11 mouse cellular contexts compared by ENCODE assay signal in genomic region chr6:120145439-120145838, GRCm38 (mm10). TPM values are rescaled to one million over a fixed set of nuclear protein-coding genes. Genes with fewer than 3 reads are reported as not detected.
A peak's percentile ranks its signal among the peaks of the same experiment; 100 is the strongest.
DNase-seq lines count a peak whose midpoint lies in the region; ATAC-seq and TF ChIP-seq lines count a peak whose summit lies in the region.
"Had no signal": no experiment of that assay in that cellular context is flagged by ENCODE, and none has a peak within 500 bp of the region (broad histone marks: within the 10 kb centered on the region; RNA-seq: fewer than 3 reads in every experiment).

No protein-coding gene starts in this region.

- H3K9ac ChIP-seq in kidney, embryonic 15.5 days: no peak overlapping the region
- no peak overlapping the region for H3K9ac ChIP-seq in heart, postnatal 0 days (replicated peaks; ENCODE audit: low read depth, low read length)
- H3K9ac ChIP-seq: midbrain, embryonic 12.5 days had no signal

- TF ChIP-seq POLR2A in bone marrow macrophage, adult 2 months (IDR thresholded peaks at IDR 0.05; ENCODE audit: borderline replicate concordance, low read depth, low read length): no peak
- no peak for TF ChIP-seq POLR2A in thymus, adult 2 months (IDR thresholded peaks at IDR 0.05; ENCODE audit: control insufficient read depth, extremely low read depth, insufficient read depth, low read length, poor library complexity)

- no peak for TF ChIP-seq CTCF in bone marrow macrophage, adult 2 months (IDR thresholded peaks at IDR 0.05; ENCODE audit: low read depth, low read length)
- TF ChIP-seq CTCF in heart, postnatal 0 days (IDR thresholded peaks at IDR 0.05; ENCODE audit: low read depth): no peak
- TF ChIP-seq CTCF in thymus, adult 2 months (IDR thresholded peaks at IDR 0.05; ENCODE audit: borderline replicate concordance, control insufficient read depth, extremely low read depth, insufficient read depth, low read length, poor library complexity): no peak

- no peak; the same call in 1 of the 2 replicates for TF ChIP-seq EP300 in heart, postnatal 0 days (IDR thresholded peaks at IDR 0.05; ENCODE audit: low read depth)

- H3K27me3 ChIP-seq in kidney, embryonic 15.5 days: no peaks in the 10 kb centered on the region
- H3K27me3 ChIP-seq in heart, postnatal 0 days (ENCODE audit: control insufficient read depth, insufficient read depth, low read length): no peaks in the 10 kb centered on the region
- no peaks in the 10 kb centered on the region for H3K27me3 ChIP-seq in thymus, adult 2 months (ENCODE audit: control insufficient read depth, insufficient read depth, low read length)
- H3K27me3 ChIP-seq in midbrain, embryonic 10.5 days (ENCODE audit: low read depth, poor library complexity, severe bottlenecking): no peaks in the 10 kb centered on the region
- H3K27me3 ChIP-seq: midbrain, embryonic 12.5 days had no signal

- no peak overlapping the region for H3K27ac ChIP-seq in kidney, embryonic 15.5 days
- peak overlapping the region; percentile 37 for H3K27ac ChIP-seq in bone marrow macrophage, adult 2 months (ENCODE audit: insufficient read depth, low read depth, low read length)
- H3K27ac ChIP-seq in heart, postnatal 0 days (ENCODE audit: low read depth): peak overlapping the region; percentile 77
- H3K27ac ChIP-seq in thymus, adult 2 months (ENCODE audit: control insufficient read depth, insufficient read depth, low read length): no peak overlapping the region
- H3K27ac ChIP-seq in midbrain, embryonic 10.5 days (replicated peaks): no peak overlapping the region
- H3K27ac ChIP-seq: midbrain, embryonic 12.5 days had no signal

- peak; percentile 34 for DNase-seq in kidney, adult 18-20 months
- peak; percentile 65 for DNase-seq in heart, postnatal 0 days (ENCODE audit: low spot score)
- DNase-seq in thymus, adult 2 months: no peak
- no peak for DNase-seq in midbrain, embryonic 10.5 days (ENCODE audit: low spot score)
- DNase-seq: left cerebral cortex, postnatal 4 days had no signal

- H3K4me2 ChIP-seq in kidney, embryonic 15.5 days: no peak overlapping the region
- H3K4me2 ChIP-seq in heart, postnatal 0 days (ENCODE audit: low read depth, low read length): no peak overlapping the region
- H3K4me2 ChIP-seq: midbrain, embryonic 12.5 days had no signal

- no peaks in the 10 kb centered on the region for H3K36me3 ChIP-seq in kidney, embryonic 15.5 days
- H3K36me3 ChIP-seq in heart, postnatal 0 days (replicated peaks; ENCODE audit: control insufficient read depth, insufficient read depth, low read length): no peaks in the 10 kb centered on the region
- no peaks in the 10 kb centered on the region for H3K36me3 ChIP-seq in thymus, adult 2 months (ENCODE audit: control insufficient read depth, insufficient read depth, low read length)
- no peaks in the 10 kb centered on the region for H3K36me3 ChIP-seq in midbrain, embryonic 10.5 days
- H3K36me3 ChIP-seq: midbrain, embryonic 12.5 days had no signal

- no peak overlapping the region for H3K4me3 ChIP-seq in kidney, embryonic 15.5 days (replicated peaks)
- H3K4me3 ChIP-seq in bone marrow macrophage, adult 2 months (ENCODE audit: insufficient read depth, low read length): no peak overlapping the region
- H3K4me3 ChIP-seq in heart, postnatal 0 days (ENCODE audit: low read depth, low read length): no peak overlapping the region
- H3K4me3 ChIP-seq in thymus, adult 2 months (ENCODE audit: control insufficient read depth, insufficient read depth, low read length): no peak overlapping the region
- H3K4me3 ChIP-seq in midbrain, embryonic 10.5 days: no peak overlapping the region
- H3K4me3 ChIP-seq: midbrain, embryonic 12.5 days had no signal

- ATAC-seq in kidney, embryonic 15.5 days (replicated peaks; ENCODE audit: low FRiP score): no peak
- ATAC-seq in heart, postnatal 0 days (ENCODE audit: insufficient read depth, low read depth): peak; percentile 30; the same call in 1 of the 2 replicates
- ATAC-seq in megakaryocyte progenitor cell, adult 5-6 weeks (replicated peaks; ENCODE audit: poor library complexity): peak; percentile 38
- ATAC-seq: intestine, embryonic 16.5 days had no signal

- no peaks in the 10 kb centered on the region for H3K4me1 ChIP-seq in kidney, embryonic 15.5 days
- H3K4me1 ChIP-seq in bone marrow macrophage, adult 2 months (ENCODE audit: control insufficient read depth, insufficient read depth, low read length): peaks cover 31% of the 10 kb centered on the region
- H3K4me1 ChIP-seq in heart, postnatal 0 days (ENCODE audit: control insufficient read depth, insufficient read depth): peaks cover 44% of the 10 kb centered on the region
- peaks cover 18% of the 10 kb centered on the region for H3K4me1 ChIP-seq in thymus, adult 2 months (replicated peaks; ENCODE audit: control insufficient read depth, insufficient read depth, low read length)
- peaks cover 13% of the 10 kb centered on the region; the same call in 1 of the 2 replicates for H3K4me1 ChIP-seq in midbrain, embryonic 10.5 days
- H3K4me1 ChIP-seq: midbrain, embryonic 12.5 days had no signal

- H3K9me3 ChIP-seq in kidney, embryonic 15.5 days (replicated peaks): no peaks in the 10 kb centered on the region
- no peaks in the 10 kb centered on the region for H3K9me3 ChIP-seq in heart, postnatal 0 days (replicated peaks; ENCODE audit: control insufficient read depth, low read length)
- H3K9me3 ChIP-seq in midbrain, embryonic 10.5 days (replicated peaks): no peaks in the 10 kb centered on the region
- H3K9me3 ChIP-seq: midbrain, embryonic 12.5 days had no signal

- WGBS in kidney, embryonic 15.5 days: 62% methylated on average over 1 of the region's 1 CpGs
- 60% methylated on average over 1 of the region's 1 CpGs for WGBS in heart, postnatal 0 days
- WGBS in thymus, adult 2 months: 91% methylated on average over 1 of the region's 1 CpGs
- WGBS in midbrain, embryonic 10.5 days: 91% methylated on average over 1 of the region's 1 CpGs

RNA-seq across cellular contexts. Expression of gene Ninj2, which starts 52.3 kb away (rescaled TPM):
- polyA plus RNA-seq in kidney, embryonic 15.5 days (2015; fragmentation: Nextera tagmentation; extraction: Ambion mirVana): not detected in 2 replicates
- not detected in 2 replicates for polyA plus RNA-seq in bone marrow macrophage, adult 2 months (2012; ENCODE audit: insufficient read depth, insufficient read length, missing spikeins)
- total RNA-seq in heart, postnatal 0 days (2014; rRNA removed; ENCODE audit: low replicate concordance): 27.4 TPM in 1 of 2 replicates, not detected in the other
- not detected in 2 replicates for polyA plus RNA-seq in heart, postnatal 0 days (2015; fragmentation: Nextera tagmentation; extraction: Ambion mirVana)
- not detected in 2 replicates for total RNA-seq in megakaryocyte progenitor cell, adult 5-6 weeks (2015)
- total RNA-seq in megakaryocyte progenitor cell, adult 5-6 weeks (2017): not detected in 2 replicates
- polyA plus RNA-seq in thymus, adult 2 months (2012; rRNA removed): 0.26 and 0.33 TPM in 2 replicates
- polyA plus RNA-seq in midbrain, embryonic 10.5 days (2016; fragmentation: Nextera tagmentation; extraction: Ambion mirVana): not detected in 2 replicates
- total RNA-seq: gastrocnemius, postnatal 36 days; left cerebral cortex, postnatal 4 days had no signal
- polyA plus RNA-seq: midbrain, embryonic 12.5 days had no signal

Comparison
In these comparisons a context has a peak if more than half of its experiments do, and no peak if none do; other contexts are left out.
1. DNase-seq: peak in kidney, adult 18-20 months (single experiment) and heart, postnatal 0 days (single experiment); none in thymus, adult 2 months (single experiment) and midbrain, embryonic 10.5 days (single experiment).
2. H3K27ac ChIP-seq: peak in bone marrow macrophage, adult 2 months (single experiment) and heart, postnatal 0 days (single experiment); none in kidney, embryonic 15.5 days (single experiment), thymus, adult 2 months (single experiment) and midbrain, embryonic 10.5 days (single experiment).